28 mouse cellular contexts compared by ENCODE assay signal in genomic region chr11:6108296-6108695, GRCm38 (mm10). TPM values are rescaled to one million over a fixed set of nuclear protein-coding genes. Genes with fewer than 3 reads are reported as not detected.
DNase-seq lines count a peak whose midpoint lies in the region; ATAC-seq and TF ChIP-seq lines count a peak whose summit lies in the region.
"Had no signal": no experiment of that assay in that cellular context is flagged by ENCODE, and none has a peak within 500 bp of the region (broad histone marks: within the 10 kb centered on the region; RNA-seq: fewer than 3 reads in every experiment).

No protein-coding gene starts in this region.

- no peak overlapping the region for H3K4me2 ChIP-seq in CH12.LX (ENCODE audit: insufficient read depth, low read depth, poor library complexity, severe bottlenecking)
- no peak overlapping the region for H3K4me2 ChIP-seq in hindbrain, embryonic 13.5 days
- H3K4me2 ChIP-seq in hindbrain, embryonic 14.5 days (replicated peaks) = no peak overlapping the region
- H3K4me2 ChIP-seq: embryonic facial prominence, embryonic 13.5 days; forebrain, embryonic 12.5 days; forebrain, embryonic 15.5 days; heart, embryonic 13.5 days; intestine, embryonic 15.5 days had no signal

- ATAC-seq in hindbrain, embryonic 13.5 days (ENCODE audit: low FRiP score) = no peak
- no peak for ATAC-seq in hindbrain, embryonic 14.5 days (ENCODE audit: low FRiP score)
- ATAC-seq: activated CD4-positive, CD25-positive, alpha-beta regulatory T cell, adult 4 months; CD4-positive, CD25-positive, alpha-beta regulatory T cell, adult 4 months; forebrain, embryonic 15.5 days; hindbrain, embryonic 16.5 days; intestine, embryonic 15.5 days had no signal

- dilution Hi-C loops in CH12.LX (cut with MboI; ENCODE audit: extremely low pct_ligation_motif_present, extremely low pct_unique_long_range_greater_than_20kb, low sequenced_read_pairs) = no loop called here

- no peak for TF ChIP-seq EP300 in CH12.LX (IDR thresholded peaks at IDR 0.05; ENCODE audit: low read length)

- in situ Hi-C loops in CH12.LX (cut with MboI; ENCODE audit: low pct_ligation_motif_present, low pct_unique_long_range_greater_than_20kb, low sequenced_read_pairs) = no loop called here

- TF ChIP-seq CTCF in layer of hippocampus, adult 2 months (conservative IDR thresholded peaks at IDR 0.05) = no peak
- TF ChIP-seq CTCF in CH12.LX (conservative IDR thresholded peaks at IDR 0.05 in 1 of 2, IDR thresholded peaks at IDR 0.05 in 1 of 2; ENCODE audit: low read depth in 2 of 2, low read length in 2 of 2) = no peak

- H3K9me3 ChIP-seq in CH12.LX (replicated peaks; ENCODE audit: low read length) = no peaks in the 10 kb centered on the region
- H3K9me3 ChIP-seq in hindbrain, embryonic 13.5 days = no peaks in the 10 kb centered on the region
- H3K9me3 ChIP-seq in hindbrain, embryonic 14.5 days (ENCODE audit: control insufficient read depth, low read length) = no peaks in the 10 kb centered on the region
- H3K9me3 ChIP-seq: embryonic facial prominence, embryonic 10.5 days; embryonic facial prominence, embryonic 13.5 days; forebrain, embryonic 12.5 days; forebrain, embryonic 15.5 days; heart, embryonic 10.5 days; heart, embryonic 13.5 days; intestine, embryonic 15.5 days had no signal

- 98% methylated on average over 5 of the region's 5 CpGs for WGBS in hindbrain, embryonic 13.5 days
- 92% methylated on average over 5 of the region's 5 CpGs for WGBS in hindbrain, embryonic 14.5 days

- peaks cover 67 to 96% of the 10 kb centered on the region in 2 experiments for H3K36me3 ChIP-seq in CH12.LX (replicated peaks in 1 of 2; ENCODE audit: control insufficient read depth in 1 of 2, insufficient read depth in 1 of 2, low read length in 1 of 2)
- H3K36me3 ChIP-seq in hindbrain, embryonic 13.5 days = peaks cover 90% of the 10 kb centered on the region
- H3K36me3 ChIP-seq in hindbrain, embryonic 14.5 days (replicated peaks; ENCODE audit: control insufficient read depth, insufficient read depth) = peaks cover 79% of the 10 kb centered on the region

- H3K4me3 ChIP-seq in layer of hippocampus, adult 2 months = no peak overlapping the region
- no peak overlapping the region for H3K4me3 ChIP-seq in CH12.LX (replicated peaks in 1 of 3; ENCODE audit: low read depth in 2 of 3, low read length in 2 of 3, poor library complexity in 1 of 3)
- no peak overlapping the region for H3K4me3 ChIP-seq in hindbrain, embryonic 13.5 days
- H3K4me3 ChIP-seq in hindbrain, embryonic 14.5 days (replicated peaks; ENCODE audit: low read length) = no peak overlapping the region
- H3K4me3 ChIP-seq: embryonic facial prominence, embryonic 10.5 days; embryonic facial prominence, embryonic 13.5 days; erythroblast, embryonic 14.5 days; forebrain, embryonic 12.5 days; forebrain, embryonic 15.5 days; heart, adult 2 months; heart, embryonic 10.5 days; heart, embryonic 13.5 days; intestine, embryonic 15.5 days had no signal

- TF ChIP-seq POLR2A in CH12.LX (IDR thresholded peaks at IDR 0.05; ENCODE audit: low read depth, low read length) = no peak

- no peaks in the 10 kb centered on the region for H3K27me3 ChIP-seq in CH12.LX (replicated peaks)
- H3K27me3 ChIP-seq in hindbrain, embryonic 13.5 days = no peaks in the 10 kb centered on the region
- no peaks in the 10 kb centered on the region for H3K27me3 ChIP-seq in hindbrain, embryonic 14.5 days (ENCODE audit: control insufficient read depth, insufficient read depth, low read length)
- H3K27me3 ChIP-seq: embryonic facial prominence, embryonic 13.5 days; forebrain, embryonic 12.5 days; forebrain, embryonic 15.5 days; heart, embryonic 13.5 days; intestine, embryonic 15.5 days had no signal

- TF ChIP-seq RAD21 in CH12.LX (IDR thresholded peaks at IDR 0.05; ENCODE audit: low read depth, low read length) = no peak

- H3K79me2 ChIP-seq in CH12.LX (replicated peaks; ENCODE audit: control insufficient read depth, extremely low read depth, insufficient read depth, poor library complexity, severe bottlenecking) = no peaks in the 10 kb centered on the region

- DNase-seq in cerebellum, adult 18-20 months = peak; percentile 47 to 51
- DNase-seq in cerebellum, postnatal 4 days (ENCODE audit: low spot score in 2 of 2) = no peak
- no peak for DNase-seq in layer of hippocampus, adult 2 months (ENCODE audit: low spot score in 2 of 2)
- DNase-seq in layer of hippocampus, adult 11-12 months (ENCODE audit: low spot score) = no peak
- DNase-seq in CH12.LX (ENCODE audit: extremely low read depth) = peak; percentile 22
- peak; percentile 55 to 56 for DNase-seq in cerebellum, postnatal 25 days
- no peak for DNase-seq in hindbrain, embryonic 14.5 days (ENCODE audit: low spot score)
- DNase-seq: adrenal gland, adult 8-10 months; adrenal gland, postnatal 25 days; gastrocnemius, postnatal 10 days; gastrocnemius, postnatal 36 days; heart, adult 2 months; heart, postnatal 14 days; heart, postnatal 4 days; kidney, adult 11 months; kidney, adult 8-10 months had no signal

- H3K4me1 ChIP-seq in CH12.LX (ENCODE audit: control insufficient read depth in 1 of 2, insufficient read depth in 2 of 2) = peaks cover 0 to 8% of the 10 kb centered on the region in 2 experiments; a peak in 3 of 4 replicates
- no peaks in the 10 kb centered on the region for H3K4me1 ChIP-seq in hindbrain, embryonic 13.5 days (replicated peaks)
- no peaks in the 10 kb centered on the region for H3K4me1 ChIP-seq in hindbrain, embryonic 14.5 days (replicated peaks; ENCODE audit: control insufficient read depth, insufficient read depth, low read length)
- H3K4me1 ChIP-seq: embryonic facial prominence, embryonic 10.5 days; embryonic facial prominence, embryonic 13.5 days; forebrain, embryonic 12.5 days; forebrain, embryonic 15.5 days; heart, embryonic 10.5 days; intestine, embryonic 15.5 days had no signal

- H3K9ac ChIP-seq in CH12.LX (ENCODE audit: insufficient read depth, low read depth) = no peak overlapping the region
- no peak overlapping the region for H3K9ac ChIP-seq in hindbrain, embryonic 13.5 days
- no peak overlapping the region for H3K9ac ChIP-seq in hindbrain, embryonic 14.5 days
- H3K9ac ChIP-seq: embryonic facial prominence, embryonic 13.5 days; forebrain, embryonic 12.5 days; forebrain, embryonic 15.5 days; heart, embryonic 13.5 days; intestine, embryonic 15.5 days had no signal

- peak overlapping the region; percentile 86 for H3K27ac ChIP-seq in layer of hippocampus, adult 2 months
- no peak overlapping the region for H3K27ac ChIP-seq in CH12.LX (ENCODE audit: insufficient read depth, low read depth)
- H3K27ac ChIP-seq in hindbrain, embryonic 13.5 days = no peak overlapping the region
- no peak overlapping the region for H3K27ac ChIP-seq in hindbrain, embryonic 14.5 days
- H3K27ac ChIP-seq: embryonic facial prominence, embryonic 10.5 days; embryonic facial prominence, embryonic 13.5 days; forebrain, embryonic 12.5 days; forebrain, embryonic 15.5 days; heart, adult 2 months; heart, embryonic 10.5 days; heart, embryonic 13.5 days; intestine, embryonic 15.5 days had no signal

TF ChIP-seq in CH12.LX, 34 proteins besides CTCF, POLR2A, EP300 and RAD21:
- TF ChIP-seq NRF1 (IDR thresholded peaks at IDR 0.05; ENCODE audit: low read depth, low read length) (no peak), ZC3H11A (IDR thresholded peaks at IDR 0.05; ENCODE audit: low read depth, low read length) (no peak), NELFE (IDR thresholded peaks at IDR 0.05; ENCODE audit: low read depth, low read length) (no peak), JUN (IDR thresholded peaks at IDR 0.05; ENCODE audit: insufficient read depth, low read depth, low read length) (no peak), MAZ (IDR thresholded peaks at IDR 0.05; ENCODE audit: low read depth, low read length) (no peak), CHD1 (IDR thresholded peaks at IDR 0.05; ENCODE audit: low read depth, low read length) (no peak), SMC3 (IDR thresholded peaks at IDR 0.05; ENCODE audit: low read depth, low read length) (no peak), ELF1 (IDR thresholded peaks at IDR 0.05; ENCODE audit: low read depth, low read length) (no peak), SIN3A (IDR thresholded peaks at IDR 0.05; ENCODE audit: low read length) (no peak), MAX (IDR thresholded peaks at IDR 0.05; ENCODE audit: low read length) (no peak), BHLHE40 (IDR thresholded peaks at IDR 0.05; ENCODE audit: low read depth, low read length) (no peak), CHD2 (IDR thresholded peaks at IDR 0.05; ENCODE audit: low read length) (no peak), MEF2A (IDR thresholded peaks at IDR 0.05; ENCODE audit: borderline replicate concordance, low read depth, low read length) (no peak), GABPA (IDR thresholded peaks at IDR 0.05; ENCODE audit: insufficient replicate concordance, low read depth, low read length) (no peak), USF2 (conservative IDR thresholded peaks at IDR 0.05; ENCODE audit: low read depth, low read length) (no peak), ETS1 (conservative IDR thresholded peaks at IDR 0.05; ENCODE audit: low read depth, low read length) (no peak), HCFC1 (IDR thresholded peaks at IDR 0.05; ENCODE audit: low read depth, low read length) (no peak), MYC (IDR thresholded peaks at IDR 0.05; ENCODE audit: low read depth, low read length) (no peak), TBP (conservative IDR thresholded peaks at IDR 0.05; ENCODE audit: low read depth, low read length) (no peak), KAT2A (IDR thresholded peaks at IDR 0.05; ENCODE audit: insufficient replicate concordance, low read length) (no peak)
TF ChIP-seq in CH12.LX: peak in this region for 0.

RNA-seq across cellular contexts. Expression of gene Camk2b, which starts 42.1 kb away (rescaled TPM):
- 1,000 to 10,000 TPM; 1,149 to 1,215 TPM for total RNA-seq in layer of hippocampus, adult 2 months (2021)
- total RNA-seq in CH12.LX (2012; rRNA removed) (0.08 and 0.50 TPM in 2 replicates), CH12.LX (2014; rRNA removed) (0.11 and 0.19 TPM in 2 replicates)
- polyA plus RNA-seq in CH12.LX (2012; ENCODE audit: insufficient read length, low read depth) = 0.25 and 0.26 TPM in 2 replicates
- polyA plus RNA-seq in hindbrain, embryonic 13.5 days (2015; fragmentation: Nextera tagmentation; extraction: Ambion mirVana) = 63.1 and 65.8 TPM in 2 replicates
- 117 and 126 TPM in 2 replicates for polyA plus RNA-seq in hindbrain, embryonic 14.5 days (2014; fragmentation: Nextera tagmentation; extraction: Ambion mirVana)
- polyA plus RNA-seq: erythroblast, embryonic 14.5 days had no signal

Comparison
In these comparisons a context has a peak if more than half of its experiments do, and no peak if none do; other contexts are left out.
1. DNase-seq: peak in cerebellum, adult 18-20 months (2 of 2), CH12.LX (single experiment) and cerebellum, postnatal 25 days (2 of 2); none in cerebellum, postnatal 4 days (0 of 2), layer of hippocampus, adult 2 months (0 of 2), layer of hippocampus, adult 11-12 months (single experiment) and hindbrain, embryonic 14.5 days (single experiment).
2. RNA of gene Camk2b, which starts 42.1 kb away (polyA plus RNA-seq): 117 to 126 TPM in hindbrain, embryonic 14.5 days and 63.1 to 65.8 TPM in hindbrain, embryonic 13.5 days; 0.25 to 0.26 TPM in CH12.LX; every median in the first group is over 10 times any median in the second.